Mouse (Mus musculus) monocyte, adult 5-6 weeks (primary cell): ENCODE measurements around the gene Gabbr2. TPM values are rescaled to one million over a fixed set of nuclear protein-coding genes. Genes with fewer than 3 reads are reported as not detected.
"Not testable (repeated sequence)": the region's sequence is repeated elsewhere in the genome, so short reads cannot be mapped to it uniquely, and the experiment has no call there.

Source experiments
- ATAC-seq: fragments of 153-309, 156-312 bp; replicated peaks from 2 replicates; pipeline ENCODE4 v1.8.0; 2017; ENCODE audit warnings: mild to moderate bottlenecking; ENCODE audit not compliant: low TSS enrichment, insufficient number of reproducible peaks, severe bottlenecking, poor library complexity, low FRiP score
- total RNA-seq: library from RNA; stranded (forward); fragments of 200-1000, 200-491, 200-594 nt; gene quantifications from 3 replicates; pipeline ENCODE4 v1.2.3, GENCODE M21; 2017

Gabbr2 gene
- total RNA-seq, 1 experiment from 2014 or later = not detected

- peak; percentile 70 for ATAC-seq
These were observed 334.6 kb downstream of the Gabbr2 start for GRCm38 (mm10) chr4:46657116-46657515.

- no peak for ATAC-seq
These were observed 335.7 kb downstream of the Gabbr2 start for GRCm38 (mm10) chr4:46655956-46656355.

- ATAC-seq = no peak
These were observed 336.4 kb downstream of the Gabbr2 start for GRCm38 (mm10) chr4:46655298-46655697.

- ATAC-seq = peak; percentile 95
These were observed 341.5 kb downstream of the Gabbr2 start, which contains the start of gene Tbc1d2 for GRCm38 (mm10) chr4:46650086-46650753. Gene Tbc1d2 (minus strand): TSS chr4:46650209.

- no peak for ATAC-seq
These were observed 342.5 kb downstream of the Gabbr2 start for GRCm38 (mm10) chr4:46649161-46649560.

- ATAC-seq = no peak
These were observed 348.0 kb downstream of the Gabbr2 start for GRCm38 (mm10) chr4:46643676-46644112.

- ATAC-seq = peak; percentile 94
These were observed 348.6 kb downstream of the Gabbr2 start for GRCm38 (mm10) chr4:46642924-46643675.

GRCm38 (mm10) chr4:46641283-46641682 lies 350.4 kb downstream of the Gabbr2 start:
- no peak for ATAC-seq

- no peak for ATAC-seq
These were observed 351.8 kb downstream of the Gabbr2 start for GRCm38 (mm10) chr4:46639866-46640265.

GRCm38 (mm10) chr4:46637250-46637649 lies 354.4 kb downstream of the Gabbr2 start:
- not testable (repeated sequence) for ATAC-seq

- peak; percentile 50; the same call in 1 of the 2 replicates for ATAC-seq
These were observed 355.8 kb downstream of the Gabbr2 start for GRCm38 (mm10) chr4:46635702-46636430.

- no peak for ATAC-seq
These were observed 356.8 kb downstream of the Gabbr2 start for GRCm38 (mm10) chr4:46634881-46635280.

GRCm38 (mm10) chr4:46633565-46633964 lies 358.1 kb downstream of the Gabbr2 start:
- ATAC-seq = not testable (repeated sequence)

GRCm38 (mm10) chr4:46632465-46632864 lies 359.2 kb downstream of the Gabbr2 start:
- ATAC-seq = no peak

GRCm38 (mm10) chr4:46630390-46630789 lies 361.3 kb downstream of the Gabbr2 start:
- peak; percentile 97 for ATAC-seq

GRCm38 (mm10) chr4:46628873-46629272 lies 362.8 kb downstream of the Gabbr2 start:
- no peak for ATAC-seq

- no peak for ATAC-seq
These were observed 363.6 kb downstream of the Gabbr2 start for GRCm38 (mm10) chr4:46628081-46628480.

GRCm38 (mm10) chr4:46625101-46625500 lies 366.6 kb downstream of the Gabbr2 start:
- no peak for ATAC-seq

- no peak for ATAC-seq
These were observed 368.7 kb downstream of the Gabbr2 start for GRCm38 (mm10) chr4:46623007-46623406.
